Mouse (Mus musculus) lung, postnatal 14 days (tissue): ENCODE data around the gene Anapc16.
"Not testable (repeated sequence)": the region's sequence is repeated elsewhere in the genome, so short reads cannot be mapped to it uniquely, and the experiment has no call there.

ENCODE experiments used
- DNase-seq: peaks from one replicate; pipeline ENCODE4 v3.0.0; 2021

Anapc16 gene

DNA sequence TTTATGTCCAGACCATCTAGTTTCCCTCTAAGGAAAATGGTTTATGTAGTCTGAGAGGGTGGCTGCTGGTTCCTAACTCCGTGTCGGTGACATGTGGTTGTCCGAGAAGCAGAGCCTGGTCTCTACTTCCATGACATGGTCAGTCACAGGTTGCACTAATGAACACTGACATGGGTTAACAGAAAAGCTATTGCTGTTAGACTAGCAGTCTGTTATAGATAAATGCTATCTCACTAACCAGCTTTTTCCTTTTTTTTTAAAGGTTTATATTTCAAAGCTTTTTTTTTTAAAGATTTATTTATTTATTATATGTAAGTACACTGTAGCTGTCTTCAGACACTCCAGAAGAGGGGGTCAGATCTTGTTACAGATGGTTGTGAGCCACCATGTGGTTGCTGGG is 3.9 kb downstream of the Anapc16 start:
- no peak for DNase-seq

GRCm38 (mm10) chr10:59997591-59997990 is 5.3 kb downstream of the Anapc16 start:
- DNase-seq: peak; percentile 74

DNA sequence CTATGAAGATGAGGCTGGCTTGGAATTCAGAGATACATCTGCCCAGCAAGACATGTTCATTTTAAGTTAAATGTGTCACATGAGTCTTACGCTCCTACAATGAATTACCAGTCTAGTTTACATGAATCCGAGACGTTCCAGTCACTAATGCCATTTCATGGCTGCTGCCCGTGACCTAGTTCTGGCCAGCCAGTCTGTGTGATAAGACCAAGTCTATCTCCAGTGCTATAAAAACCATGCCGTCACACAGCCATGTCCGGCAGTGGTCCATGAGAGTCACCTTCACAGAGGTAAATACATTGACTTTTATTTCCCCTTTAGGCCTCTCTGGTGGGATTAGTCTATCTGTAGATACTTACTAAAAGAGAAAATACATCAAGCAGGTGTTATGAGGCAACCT is 7.0 kb downstream of the Anapc16 start:
- DNase-seq: no peak

- not testable (repeated sequence) for DNase-seq
Observed at GRCm38 (mm10) chr10:59993813-59994212, 9.1 kb downstream of the Anapc16 start.

DNA sequence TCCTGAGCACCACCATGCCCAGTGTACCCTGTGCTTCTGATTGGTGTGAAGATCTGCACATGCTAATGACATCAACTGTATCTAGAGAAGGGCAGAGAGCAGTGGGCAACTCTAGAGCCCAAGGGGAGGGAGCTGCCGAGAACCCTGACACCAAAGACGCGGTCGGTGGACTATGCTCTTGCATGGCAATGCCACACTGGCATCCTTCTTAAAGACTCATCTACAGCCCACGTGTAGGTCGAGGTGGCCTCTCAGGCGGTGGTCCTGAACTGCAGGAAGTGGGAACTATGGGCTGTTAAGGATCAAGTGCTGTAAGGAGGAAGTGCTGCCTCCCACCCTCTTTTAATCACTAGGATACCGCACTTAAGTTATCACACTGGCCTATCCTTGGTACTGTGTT is 10.9 kb downstream of the Anapc16 start:
- DNase-seq: no peak

DNA sequence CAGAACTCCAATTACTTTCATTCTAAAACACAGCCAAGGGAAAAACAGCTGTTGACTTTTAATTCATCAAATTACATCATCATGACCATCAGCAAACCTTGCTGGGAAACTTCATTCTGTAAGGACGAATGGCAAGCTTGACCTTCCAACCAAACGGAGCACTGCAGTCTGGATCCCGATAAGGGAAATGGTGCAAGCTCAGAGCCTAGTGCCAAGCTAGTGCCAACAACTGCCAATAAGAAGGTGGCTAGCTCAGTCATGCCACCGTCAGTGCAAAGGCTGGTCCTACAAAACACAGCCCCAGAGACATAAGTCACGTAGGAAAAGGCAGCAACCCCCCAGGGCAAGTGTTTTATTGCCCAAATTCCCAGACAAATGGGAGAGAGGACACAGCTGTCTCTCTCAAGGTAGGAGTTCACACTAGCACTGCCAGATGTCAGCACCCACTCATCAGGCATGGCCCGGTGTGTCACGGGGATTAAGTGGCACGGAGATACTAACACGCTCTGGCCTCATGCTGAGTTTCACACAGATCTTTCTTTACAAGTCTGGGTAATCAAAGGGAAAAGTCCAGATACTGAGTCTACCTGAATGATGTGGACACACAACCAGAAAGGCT is 11.6 kb downstream of the Anapc16 start:
- no peak for DNase-seq

DNA sequence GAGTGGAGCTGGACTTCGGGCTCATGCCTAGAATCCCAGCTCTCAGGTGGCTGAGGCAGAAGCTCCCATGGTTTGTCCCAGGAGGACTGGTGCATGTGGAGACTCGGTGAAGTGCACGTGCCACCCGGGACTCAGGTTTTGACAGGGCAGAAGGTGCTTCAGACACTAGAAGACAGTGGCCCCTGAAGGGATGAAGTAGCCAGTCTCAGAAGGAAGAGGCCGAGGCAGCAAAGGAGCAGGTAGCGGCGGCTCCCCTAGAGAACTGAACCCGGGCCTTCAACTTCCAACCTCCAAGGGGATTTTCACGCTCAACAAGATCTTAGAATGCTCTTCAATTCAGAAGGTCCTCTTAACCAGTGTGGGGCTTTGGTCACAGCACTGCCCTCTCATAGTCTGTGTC is 12.5 kb downstream of the Anapc16 start:
- no peak for DNase-seq

DNA sequence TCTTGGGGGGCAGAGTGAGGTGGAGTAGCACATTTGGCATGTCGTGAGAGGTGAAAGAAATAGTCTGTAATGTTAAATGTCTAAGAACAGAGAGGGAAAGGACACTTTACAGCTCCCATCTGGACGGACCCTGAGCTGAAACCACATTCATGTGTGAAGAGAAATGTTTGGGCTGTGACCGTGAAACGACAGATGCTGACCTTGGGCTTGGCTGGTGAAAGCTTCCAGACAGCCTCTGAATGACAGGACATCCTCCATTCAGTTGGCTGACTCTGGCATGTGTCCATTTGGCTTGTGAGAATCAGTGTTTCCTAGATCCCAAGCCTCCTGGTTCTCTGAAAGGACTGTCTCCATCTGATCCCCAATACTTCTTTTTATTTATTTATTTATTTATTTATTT is 14.9 kb downstream of the Anapc16 start:
- DNase-seq: peak; percentile 66

DNA sequence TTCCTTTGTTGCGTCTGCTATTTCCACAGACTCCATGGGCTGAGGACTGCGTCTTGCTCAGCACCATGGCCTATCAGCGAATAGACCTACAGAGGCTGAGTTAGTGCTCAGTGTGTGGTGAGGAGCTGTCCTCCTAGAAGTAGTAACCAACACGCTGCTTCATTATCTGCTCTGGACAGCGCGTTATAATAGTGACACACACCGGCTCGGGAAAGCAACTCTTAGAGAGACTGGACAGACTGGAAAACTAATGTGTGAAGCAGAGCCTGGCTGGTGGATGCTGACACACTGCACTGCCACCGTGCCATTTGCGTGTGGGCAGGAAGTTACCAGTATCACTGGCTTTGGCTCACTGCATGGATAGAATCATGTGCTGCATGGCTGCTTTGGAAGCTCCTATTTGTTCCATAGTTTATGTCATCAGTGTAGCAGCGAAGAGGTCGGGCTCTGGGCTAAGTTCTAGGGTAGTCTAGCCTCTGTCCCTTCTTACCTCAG is 20.5 kb downstream of the Anapc16 start:
- no peak for DNase-seq

DNA sequence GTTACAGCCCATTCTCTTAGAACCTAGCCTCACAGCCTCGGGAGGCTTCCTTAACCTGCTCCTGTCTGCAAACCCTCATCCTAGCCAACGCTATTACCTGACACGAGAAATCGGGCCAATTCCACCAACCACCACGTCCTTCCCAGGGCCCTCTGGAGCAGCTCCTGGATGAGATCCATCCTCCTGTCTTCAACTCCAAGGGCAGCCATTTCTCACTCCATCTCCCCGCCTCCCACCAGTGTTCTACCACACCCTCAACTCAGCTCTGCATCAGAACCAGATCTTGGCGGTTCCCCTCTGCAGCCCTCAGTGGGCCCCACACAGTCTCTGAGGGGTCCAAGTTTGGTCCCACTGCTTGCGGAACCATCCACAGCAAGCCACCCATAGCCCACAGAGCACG is 21.1 kb downstream of the Anapc16 start:
- no peak for DNase-seq

GRCm38 (mm10) chr10:59981336-59981735 is 21.6 kb downstream of the Anapc16 start:
- no peak for DNase-seq

DNA sequence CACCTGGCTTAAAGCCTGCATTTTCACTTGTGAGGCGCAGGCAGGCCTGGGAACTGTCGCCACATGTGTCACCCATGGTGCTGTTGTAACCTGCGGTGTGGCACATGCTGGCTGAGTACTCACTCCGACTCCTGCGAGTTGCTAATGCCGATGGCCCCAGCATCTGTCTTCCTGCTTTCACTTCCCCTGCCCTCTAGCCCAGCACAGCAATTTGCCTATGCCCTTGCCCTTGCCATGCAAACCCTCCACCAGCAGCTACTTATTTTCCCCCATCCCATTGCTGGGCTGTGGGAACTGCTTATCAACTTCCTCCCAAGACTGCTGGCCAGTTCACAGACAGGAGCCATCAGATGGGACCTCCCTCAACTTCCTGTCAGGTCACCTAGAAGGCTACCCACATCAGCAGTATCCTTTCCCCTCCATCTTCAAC is 22.1 kb downstream of the Anapc16 start:
- DNase-seq: peak; percentile 44

DNA sequence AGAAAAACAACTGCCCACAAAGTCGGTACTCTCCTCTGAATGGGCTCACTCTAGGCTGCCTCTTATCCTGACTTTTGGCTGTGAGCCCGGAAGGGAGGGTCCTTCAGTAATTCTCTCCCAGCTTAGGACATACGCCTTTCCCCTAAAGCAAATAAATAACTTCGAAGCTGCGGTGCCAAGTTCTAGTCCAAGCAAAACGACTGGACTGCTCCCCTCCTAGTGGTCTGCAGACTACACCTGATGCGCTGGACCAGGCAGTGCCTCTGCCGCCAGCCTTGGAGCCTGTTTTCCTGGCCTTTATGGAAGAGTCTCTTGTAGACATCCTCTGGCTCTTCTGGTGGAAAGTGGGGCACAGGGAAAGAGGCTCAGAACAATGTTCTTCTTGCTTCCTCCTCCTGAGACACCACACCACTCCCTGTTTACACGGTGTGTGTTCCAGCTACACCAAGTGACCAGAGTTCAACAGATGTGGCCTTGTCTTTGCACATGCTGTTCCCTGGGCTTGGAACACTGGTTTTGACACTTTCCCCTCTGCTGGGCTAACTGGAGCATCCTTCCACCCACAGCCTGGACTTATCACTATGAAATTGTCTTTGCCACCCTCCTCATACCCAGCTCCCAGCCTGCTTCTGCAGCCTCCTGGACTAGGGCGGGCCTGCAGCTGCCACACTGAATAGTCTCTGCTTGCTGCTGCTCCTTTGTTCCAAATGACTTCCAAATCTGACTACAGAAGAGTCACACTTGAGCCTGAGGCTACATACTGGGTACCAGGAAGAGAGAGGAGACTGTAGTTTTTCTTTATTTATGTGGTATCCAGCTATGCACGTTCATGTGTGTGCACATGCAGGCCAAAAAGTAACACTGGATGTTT is 23.8 kb downstream of the Anapc16 start:
- DNase-seq: peak; percentile 96

DNA sequence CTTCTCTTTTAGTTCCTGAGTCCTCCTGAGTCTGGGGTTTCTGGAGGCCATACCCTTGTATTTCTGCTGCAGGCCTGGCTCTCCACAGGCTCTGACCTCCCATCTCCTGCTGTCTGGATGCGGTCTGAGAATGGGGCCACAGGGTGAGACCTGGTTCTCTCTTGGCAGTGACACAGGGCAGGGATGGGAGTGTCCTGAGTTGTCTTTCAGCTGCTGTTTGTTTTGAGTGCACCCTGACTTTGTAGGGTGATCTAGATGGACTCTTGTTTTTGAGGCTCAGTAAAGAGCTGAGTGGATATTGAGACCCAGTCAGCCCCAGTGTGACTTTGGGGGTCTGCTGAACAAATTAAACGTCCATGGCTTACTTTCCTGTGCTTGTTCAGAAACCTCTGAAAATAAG is 24.5 kb downstream of the Anapc16 start:
- peak; percentile 48 for DNase-seq

- DNase-seq: no peak
Observed at GRCm38 (mm10) chr10:59977715-59978343, 25.1 kb downstream of the Anapc16 start.

DNA sequence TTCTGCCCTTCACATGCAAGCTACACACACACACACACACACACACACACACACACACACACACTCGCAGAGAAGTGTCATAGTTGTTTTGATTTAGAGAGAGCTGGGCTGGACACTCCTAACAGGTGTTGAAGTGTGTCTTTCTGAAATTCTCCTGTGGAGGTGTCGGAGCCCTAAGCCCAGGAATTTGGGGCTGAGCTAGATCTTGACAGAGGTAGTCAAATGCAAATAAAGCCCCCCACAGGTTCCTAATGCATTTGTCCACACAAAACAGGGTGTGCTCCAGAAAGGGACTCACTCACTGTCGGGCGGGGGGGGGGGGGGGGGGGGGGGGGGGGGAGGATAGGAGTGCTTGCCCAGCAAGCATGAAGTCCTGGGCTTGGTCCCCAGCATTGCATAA is 25.8 kb downstream of the Anapc16 start:
- no peak for DNase-seq

DNA sequence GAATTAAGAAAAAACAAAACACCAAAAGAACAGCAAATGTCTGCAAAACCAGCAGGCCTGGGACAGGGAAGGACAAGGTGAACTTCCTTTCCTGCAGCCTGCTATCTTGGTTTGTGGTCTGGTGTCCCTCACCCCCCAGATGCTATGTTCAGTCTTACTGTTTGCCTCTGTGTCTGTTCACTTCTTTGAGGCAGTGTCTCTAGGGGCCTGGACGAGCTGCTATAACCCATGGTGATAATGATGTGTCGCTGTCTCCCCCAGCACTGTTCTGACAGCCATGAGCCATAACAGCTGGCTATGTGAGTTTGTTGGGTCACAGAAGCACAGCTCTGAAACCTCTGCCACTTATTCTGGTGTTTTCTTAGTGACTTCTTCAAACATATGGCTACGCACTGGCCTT is 28.1 kb downstream of the Anapc16 start:
- DNase-seq: peak; percentile 63

DNA sequence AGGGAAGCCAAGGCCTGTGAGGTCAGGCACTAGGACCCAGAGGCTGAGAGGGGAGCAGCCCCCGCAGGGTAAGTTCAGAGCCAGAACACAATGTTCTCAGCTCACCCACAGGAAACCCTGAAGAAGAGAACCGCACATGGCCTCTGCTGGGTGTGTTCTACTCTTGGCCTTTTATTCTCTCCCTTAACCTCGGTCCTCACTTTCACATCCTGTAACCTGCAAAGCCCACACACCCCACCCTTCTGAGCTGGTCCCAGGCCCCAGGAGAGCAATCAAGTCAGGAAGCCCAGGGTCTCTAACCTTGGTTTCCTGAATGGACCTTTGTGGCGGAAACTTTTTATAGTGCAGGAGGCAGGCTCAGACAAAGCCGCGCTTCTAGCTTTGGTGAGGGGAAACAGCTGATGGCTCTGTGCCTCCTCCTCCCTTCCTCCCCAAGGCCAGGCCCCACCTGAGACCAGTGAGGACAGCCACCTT is 28.7 kb downstream of the Anapc16 start:
- peak; percentile 76 for DNase-seq

- DNase-seq: no peak
Observed at GRCm38 (mm10) chr10:59973400-59973799, 29.5 kb downstream of the Anapc16 start.

DNA sequence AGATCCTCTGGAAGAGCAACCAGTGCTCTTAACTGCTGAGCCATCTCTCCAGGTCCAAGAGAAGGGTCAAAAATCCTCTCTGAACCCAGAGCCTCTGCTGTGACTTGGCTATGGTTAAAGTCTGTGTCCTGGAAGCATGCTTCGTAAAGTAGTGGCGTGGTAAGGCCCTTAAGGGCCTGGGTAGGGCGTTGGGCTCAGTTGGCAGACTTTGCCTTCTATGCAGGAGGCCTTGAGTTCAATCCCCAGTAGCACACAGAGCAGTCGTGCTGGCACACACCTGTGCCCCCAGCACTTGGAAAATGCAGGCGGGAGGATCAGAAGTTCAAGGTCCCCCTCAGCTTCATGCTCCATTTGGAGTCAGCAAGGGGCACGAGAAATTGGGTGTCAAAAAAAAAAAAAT is 29.9 kb downstream of the Anapc16 start:
- DNase-seq: no peak

DNA sequence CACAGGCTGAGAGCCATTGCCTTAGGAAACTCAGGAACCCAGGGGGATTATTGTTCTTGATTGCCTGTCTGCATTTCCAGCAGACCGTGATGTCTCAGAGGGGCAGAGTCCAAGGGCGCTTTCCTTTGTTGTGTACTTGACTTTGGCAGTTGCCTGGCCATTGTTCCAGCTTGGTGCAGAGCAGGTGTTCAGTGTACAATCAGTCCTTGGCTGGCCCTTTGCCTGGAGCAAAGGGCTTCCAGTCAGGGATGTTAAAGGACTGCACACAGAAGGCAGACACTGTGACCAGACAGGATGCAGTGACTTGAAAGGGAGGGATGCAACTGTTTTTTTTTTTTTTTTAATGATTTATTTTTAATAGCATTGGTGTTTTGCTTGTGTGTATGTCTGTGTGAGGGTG is 30.4 kb downstream of the Anapc16 start:
- peak; percentile 48 for DNase-seq

GRCm38 (mm10) chr10:59971813-59972212 is 31.1 kb downstream of the Anapc16 start:
- DNase-seq: no peak

- DNase-seq: no peak
Observed at GRCm38 (mm10) chr10:59970450-59971062, 32.4 kb downstream of the Anapc16 start.
